Mouse (Mus musculus) activated CD4-positive, CD25-positive, alpha-beta regulatory T cell, adult 4 months (primary cell): Measurements from ENCODE around the gene Psg20. TPM values are rescaled to one million over a fixed set of nuclear protein-coding genes. Genes with fewer than 3 reads are reported as not detected.
"Not testable (repeated sequence)": the region's sequence is repeated elsewhere in the genome, so short reads cannot be mapped to it uniquely, and the experiment has no call there.

Source experiments
- ATAC-seq: one replicate; pipeline ENCODE4 v1.8.0; 2017
- polyA plus RNA-seq, 2 experiments: library from polyadenylated mRNA; unstranded; fragments of 100-300 nt; shearing (Covaris generic); gene quantifications; one replicate each; pipeline ENCODE4 v1.2.1; 2017

The Psg20 gene
- polyA plus RNA-seq = not detected

- no peak for ATAC-seq
These were observed at the start of gene Psg20 for GRCm38 (mm10) chr7:18686085-18686484. Gene Psg20, minus strand, starts transcription at chr7:18686185.

DNA sequence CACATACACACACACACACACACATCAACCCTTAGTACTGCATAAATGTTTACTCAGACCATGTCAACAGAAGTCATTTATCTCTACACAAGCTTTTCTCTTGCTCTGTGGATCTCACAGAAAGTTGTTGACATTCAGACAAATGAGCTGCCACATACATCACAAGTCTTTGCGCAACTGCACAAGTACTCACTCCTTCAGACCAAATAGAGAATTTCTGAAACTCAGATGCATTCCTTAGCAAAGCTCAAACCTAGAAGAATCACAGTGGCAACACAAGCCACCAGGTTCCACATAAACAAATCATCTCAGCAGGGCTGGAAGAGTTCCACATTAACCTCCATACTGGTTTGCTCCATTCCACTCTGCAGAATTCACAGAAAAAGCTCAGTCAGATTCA lies 48.5 kb upstream of the Psg20 start:
- ATAC-seq = no peak

- ATAC-seq = no peak
These were observed 47.1 kb upstream of the Psg20 start for GRCm38 (mm10) chr7:18733111-18733510.

GRCm38 (mm10) chr7:18728391-18728790 lies 42.4 kb upstream of the Psg20 start:
- ATAC-seq = no peak

- ATAC-seq = not testable (repeated sequence)
These were observed 39.9 kb upstream of the Psg20 start for GRCm38 (mm10) chr7:18725931-18726330.

- no peak for ATAC-seq
These were observed 38.0 kb upstream of the Psg20 start for GRCm38 (mm10) chr7:18724001-18724400.

- no peak for ATAC-seq
These were observed 31.8 kb upstream of the Psg20 start, which contains the start of gene Psg22 for GRCm38 (mm10) chr7:18717790-18718189. Gene Psg22, plus strand, starts transcription at chr7:18718090.

DNA sequence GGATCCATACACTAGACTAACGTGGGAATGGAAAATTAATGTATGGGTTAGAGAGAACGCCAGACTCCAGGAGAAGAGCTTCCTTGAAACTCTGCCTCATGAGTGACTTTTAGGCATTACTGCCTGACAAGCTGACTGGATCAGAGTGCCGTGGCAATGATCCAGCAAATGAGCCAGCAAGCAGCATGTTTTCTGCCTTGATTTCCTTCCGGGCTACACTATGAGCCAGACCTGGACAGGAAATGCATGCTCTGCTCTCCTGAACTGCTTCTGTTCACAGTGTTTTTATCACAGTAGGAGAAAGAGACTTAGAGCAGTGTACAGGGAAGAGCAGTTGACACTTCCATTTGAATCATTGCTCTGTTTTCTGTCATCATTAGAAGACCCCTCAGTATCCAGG lies 29.6 kb upstream of the Psg20 start:
- ATAC-seq = no peak

- ATAC-seq = no peak
These were observed 24.9 kb upstream of the Psg20 start for GRCm38 (mm10) chr7:18710846-18711245.

DNA sequence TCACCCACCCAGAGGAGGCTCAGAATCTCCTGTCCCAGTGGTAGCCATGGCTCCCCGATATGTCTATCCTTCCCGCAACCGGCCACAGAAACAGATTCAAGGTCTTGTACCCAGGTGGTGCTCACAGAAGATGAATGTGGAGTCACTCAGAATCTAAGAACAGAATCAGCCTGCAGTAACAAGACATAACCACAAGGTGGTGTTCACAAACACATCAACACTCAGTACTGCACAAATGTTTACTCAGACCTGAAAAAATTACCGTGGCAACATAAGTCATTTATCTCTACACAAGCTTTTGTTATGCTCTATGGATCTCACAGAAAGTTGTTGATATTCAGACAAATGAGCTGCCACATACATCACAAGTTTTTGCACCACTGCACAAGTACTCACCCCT lies 24.3 kb upstream of the Psg20 start:
- ATAC-seq = not testable (repeated sequence)

- no peak for ATAC-seq
These were observed 399 bp downstream of the Psg20 start for GRCm38 (mm10) chr7:18685586-18685985.

GRCm38 (mm10) chr7:18679772-18680171 lies 6.2 kb downstream of the Psg20 start:
- ATAC-seq = no peak

DNA sequence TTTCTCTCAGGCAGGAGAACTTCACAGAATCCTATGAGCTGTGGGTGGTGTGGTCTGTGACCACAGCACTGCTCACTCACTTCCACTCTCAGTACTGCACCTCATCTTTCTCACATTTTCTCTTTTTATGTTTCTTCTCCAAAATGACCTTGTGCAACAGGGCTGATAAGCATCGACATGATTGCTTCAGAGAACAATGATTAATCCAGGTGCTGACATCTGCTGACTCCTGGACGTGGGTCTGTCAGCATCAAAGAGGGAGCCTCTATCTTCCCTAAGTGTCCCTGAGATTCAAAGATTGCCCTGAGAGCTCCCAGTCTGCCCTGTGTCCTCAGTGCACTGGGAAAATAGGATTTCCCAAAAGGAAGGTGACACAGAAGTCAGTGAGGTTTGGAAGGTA lies 29.4 kb downstream of the Psg20 start, which contains the start of gene Psg21:
TSS of gene Psg21 (minus strand) at position 101 of the 400 bp plus-strand sequence.
- ATAC-seq = not testable (repeated sequence)

DNA sequence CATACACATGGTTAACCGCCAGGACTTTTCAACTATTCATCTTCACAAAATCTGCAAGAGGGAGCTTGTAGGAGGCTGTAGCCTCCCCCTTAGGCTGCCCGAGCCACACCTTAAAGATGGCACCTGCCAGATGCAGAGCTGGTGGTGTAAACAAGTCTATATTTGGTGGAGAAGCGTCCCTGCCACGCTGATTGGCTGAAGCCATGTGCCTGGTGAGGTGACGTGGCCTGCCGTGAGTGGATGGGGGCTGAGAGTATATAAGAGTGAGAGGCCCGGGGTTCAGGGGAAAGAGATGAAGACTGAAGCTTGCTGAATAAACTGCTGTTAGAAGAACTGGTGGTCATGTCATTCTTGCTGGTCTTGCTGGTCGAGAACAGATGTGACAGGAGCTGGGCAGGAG lies 59.1 kb downstream of the Psg20 start:
- ATAC-seq = not testable (repeated sequence)

Other genes starting within 250 kb of the Psg20 start
- gene Psg26, start 202.0 kb downstream of the Psg20 start, polyA plus RNA-seq = not detected
- gene Psg25, start 153.9 kb downstream of the Psg20 start, polyA plus RNA-seq = not detected
- not detected for gene Psg27, start 118.9 kb downstream of the Psg20 start, polyA plus RNA-seq
- not detected for gene Psg23, start 69.7 kb downstream of the Psg20 start, polyA plus RNA-seq
- gene Psg21, start 29.5 kb downstream of the Psg20 start, polyA plus RNA-seq = not detected
- gene Psg22, start 31.9 kb upstream of the Psg20 start, polyA plus RNA-seq = not detected
- not detected for gene Psg19, start 112.3 kb upstream of the Psg20 start, polyA plus RNA-seq
- not detected for gene Psg17, start 135.4 kb upstream of the Psg20 start, polyA plus RNA-seq
- not detected for gene Mill2, start 153.8 kb upstream of the Psg20 start, polyA plus RNA-seq
- gene Pglyrp1, start 185.1 kb upstream of the Psg20 start, polyA plus RNA-seq = 100 to 1,000 TPM; 275 to 290 TPM
- 1 to 10 TPM; 5.3 to 9.2 TPM for gene Ccdc61, start 224.2 kb upstream of the Psg20 start, polyA plus RNA-seq
- gene Nova2, start 239.7 kb upstream of the Psg20 start, polyA plus RNA-seq = not detected